Mouse (Mus musculus): Measurements from ENCODE around the gene Prex1.

Prex1 gene

DNA sequence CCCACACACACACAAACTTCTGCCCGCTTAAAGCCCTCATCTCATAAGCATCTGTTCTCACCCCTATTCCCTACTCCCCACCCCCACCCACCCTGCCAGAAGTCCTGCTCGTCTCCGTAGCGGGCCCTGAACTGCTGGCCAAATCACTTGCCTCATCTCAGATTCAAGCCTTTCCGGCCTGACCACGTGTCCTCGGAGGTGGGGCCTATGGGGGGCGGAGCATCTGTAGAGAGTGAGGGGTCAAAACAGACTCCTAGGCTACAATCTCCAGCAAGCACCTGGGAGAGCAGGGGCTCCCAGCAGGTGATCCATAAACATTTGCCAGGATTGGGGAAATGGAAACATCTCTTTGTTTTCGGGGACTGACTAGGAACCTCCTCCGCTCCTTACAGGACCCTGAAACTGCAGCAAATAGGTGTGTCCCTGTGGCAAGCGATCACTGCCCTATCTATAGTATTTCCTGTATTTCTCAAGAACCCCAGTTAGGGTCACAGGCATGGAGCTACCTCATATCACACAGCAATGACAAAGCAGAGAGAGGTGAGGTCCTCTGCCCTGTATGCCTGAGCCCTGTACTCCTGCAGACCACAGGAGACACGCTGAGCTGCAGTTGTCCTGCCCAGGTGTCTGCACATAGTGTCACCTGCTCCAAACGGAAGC is 29.6 kb downstream of the Prex1 start:
- no peak for DNase-seq

DNA sequence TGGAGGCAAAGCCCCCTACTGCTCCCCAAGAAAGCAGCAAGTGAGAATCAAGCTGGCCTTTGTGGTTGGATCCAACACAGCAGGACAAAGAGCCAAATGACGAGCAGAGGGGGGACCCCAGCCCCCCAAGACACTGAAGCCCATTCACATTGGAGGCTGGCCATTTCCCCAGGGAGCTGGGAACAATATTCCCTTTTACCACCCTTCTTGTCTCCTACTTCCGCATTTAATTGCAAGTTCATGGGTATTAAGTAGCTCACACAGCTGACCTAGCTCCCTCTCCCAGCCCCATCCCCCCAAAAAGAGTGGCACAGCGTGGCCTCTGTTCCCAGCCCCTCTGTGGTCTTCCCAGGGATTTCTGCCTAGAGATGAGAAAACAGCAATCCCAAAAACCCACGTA is 30.8 kb downstream of the Prex1 start:
- no peak for DNase-seq

DNA sequence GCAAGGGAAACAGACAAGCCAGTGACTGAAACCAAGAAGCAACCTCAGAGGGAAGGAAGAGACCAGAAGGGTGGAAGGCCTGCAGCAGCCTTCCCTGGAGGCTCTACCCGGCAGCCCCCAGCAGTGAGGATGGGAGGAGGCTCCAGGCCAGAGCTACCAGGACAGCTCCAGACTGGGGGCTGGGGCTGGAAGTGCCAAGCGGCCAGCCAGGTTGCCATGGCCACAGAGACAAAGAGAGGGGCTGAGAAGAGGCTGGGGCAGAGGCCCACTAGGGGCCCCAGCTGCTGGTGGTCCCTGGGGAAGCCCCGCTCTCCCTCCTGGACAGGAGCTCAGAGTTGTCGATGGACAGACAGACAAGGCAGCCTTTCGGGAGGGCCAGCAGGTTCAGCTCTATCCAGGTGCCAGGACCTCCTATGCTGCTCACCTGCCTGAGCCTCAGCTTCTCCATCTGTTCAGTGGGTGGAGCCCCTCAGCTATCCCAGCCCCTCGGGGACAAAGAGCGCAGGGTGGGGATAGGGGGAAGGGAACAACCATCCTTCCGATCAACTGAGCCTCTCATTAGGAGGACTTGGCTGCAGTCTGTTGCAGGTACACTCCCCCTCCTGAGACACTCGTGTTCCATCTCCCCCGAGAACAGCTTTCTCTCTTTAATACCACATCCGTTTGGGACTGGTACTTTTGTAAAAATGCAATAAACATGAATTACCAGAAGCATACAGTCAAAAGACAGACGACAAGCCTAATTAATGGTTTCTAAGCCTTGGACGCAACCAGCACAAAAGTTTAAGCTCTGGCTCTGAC is 34.5 kb downstream of the Prex1 start:
- no peak for DNase-seq

DNA sequence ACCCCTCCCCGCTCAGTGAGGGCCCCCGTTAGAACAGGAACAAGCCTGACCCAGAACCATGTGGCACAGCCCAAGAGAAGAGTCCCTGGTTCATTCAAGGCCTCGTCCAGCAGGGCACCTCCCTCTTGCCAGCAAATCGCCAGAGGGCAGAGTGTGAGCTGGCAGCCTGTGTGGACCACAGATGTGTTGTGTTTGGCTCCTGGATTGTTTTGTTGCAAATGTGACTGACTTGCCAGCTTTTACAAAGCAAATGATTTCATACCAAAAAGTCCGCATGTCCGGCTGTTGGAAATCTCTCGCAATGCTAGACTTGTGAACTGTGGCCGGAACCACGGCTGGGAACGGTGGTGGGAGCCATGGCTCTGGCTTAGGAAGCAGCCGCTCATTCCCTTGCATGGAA is 36.7 kb downstream of the Prex1 start:
- no peak for DNase-seq

DNA sequence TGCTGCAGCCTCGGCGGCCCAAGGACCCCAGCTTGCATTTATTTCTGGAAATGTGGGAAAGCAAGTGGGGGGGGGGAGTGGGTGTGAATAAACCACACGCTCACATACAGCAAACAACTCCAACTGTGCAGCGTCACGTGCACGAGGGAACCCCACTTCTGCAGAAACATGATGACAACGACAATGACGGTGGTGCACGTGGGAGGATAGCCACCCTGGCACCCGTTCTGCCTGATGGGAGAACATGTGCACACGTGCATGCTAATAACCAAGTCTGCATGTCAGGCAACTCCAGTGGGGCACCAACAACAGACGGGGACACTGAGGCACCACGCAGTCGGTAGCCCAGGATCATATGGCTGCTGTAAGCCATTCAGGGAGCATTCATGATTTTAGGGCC is 37.1 kb downstream of the Prex1 start:
- no peak for DNase-seq

DNA sequence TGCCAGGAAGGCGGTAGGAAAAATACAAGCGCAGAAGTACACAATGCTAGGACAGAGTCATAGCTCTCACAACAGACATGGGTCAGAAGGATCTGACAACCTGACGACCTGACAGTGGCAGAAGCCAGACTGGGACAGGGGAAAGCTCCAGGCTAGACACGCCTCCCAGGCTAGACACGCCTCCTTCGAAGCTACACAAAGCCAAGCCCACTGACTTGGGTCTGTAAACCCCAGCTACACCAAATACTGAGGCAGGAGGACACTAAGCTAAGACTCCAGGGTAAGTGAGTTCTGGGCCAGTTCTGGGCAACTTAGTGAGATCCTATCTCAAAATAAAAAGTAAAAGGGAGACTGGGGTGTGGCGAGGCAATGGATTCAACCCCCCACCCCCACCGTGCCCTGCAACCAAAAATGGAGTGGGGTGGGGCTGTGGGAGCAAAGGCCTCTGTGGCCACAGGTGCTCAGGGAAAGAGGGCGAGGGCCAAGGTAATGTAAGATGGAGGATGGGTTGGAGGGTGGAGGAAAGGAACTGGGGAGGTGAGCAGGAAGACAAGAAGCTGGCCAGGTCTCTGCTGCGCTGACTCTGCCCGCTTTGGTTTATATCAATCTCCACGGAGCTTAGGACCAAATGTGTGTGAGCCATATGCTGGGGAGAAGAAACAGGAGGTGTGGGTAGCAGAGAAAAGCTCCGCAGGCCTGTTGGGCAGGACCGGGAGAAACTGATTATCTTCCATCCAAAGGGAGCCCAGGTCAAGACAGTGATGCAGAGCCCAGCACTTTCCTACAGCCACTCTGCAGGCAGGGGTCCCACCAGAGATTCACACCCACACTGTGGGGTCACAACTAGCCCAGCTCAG is 37.8 kb downstream of the Prex1 start:
- DNase-seq, result no peak

DNA sequence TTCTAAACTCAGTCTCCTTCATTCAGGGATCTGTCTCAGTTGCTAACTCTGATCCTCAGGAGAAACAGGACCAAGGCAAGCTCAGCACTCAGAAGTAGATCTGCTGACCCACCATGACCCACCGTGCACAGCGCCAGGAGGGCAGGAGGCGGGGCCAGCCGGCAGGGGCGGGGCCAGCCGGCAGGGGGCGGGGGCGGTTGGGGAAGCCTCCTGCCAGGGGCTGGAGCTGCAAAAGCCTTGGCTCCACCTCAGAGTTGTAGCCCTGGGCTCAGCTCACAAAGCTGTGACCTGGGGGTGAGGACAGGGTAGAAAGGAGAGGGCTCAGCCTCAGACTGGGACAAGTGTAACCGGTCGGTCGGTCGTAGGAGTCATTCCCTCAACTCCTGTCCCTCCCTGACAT is 38.9 kb downstream of the Prex1 start:
- no peak for DNase-seq

DNA sequence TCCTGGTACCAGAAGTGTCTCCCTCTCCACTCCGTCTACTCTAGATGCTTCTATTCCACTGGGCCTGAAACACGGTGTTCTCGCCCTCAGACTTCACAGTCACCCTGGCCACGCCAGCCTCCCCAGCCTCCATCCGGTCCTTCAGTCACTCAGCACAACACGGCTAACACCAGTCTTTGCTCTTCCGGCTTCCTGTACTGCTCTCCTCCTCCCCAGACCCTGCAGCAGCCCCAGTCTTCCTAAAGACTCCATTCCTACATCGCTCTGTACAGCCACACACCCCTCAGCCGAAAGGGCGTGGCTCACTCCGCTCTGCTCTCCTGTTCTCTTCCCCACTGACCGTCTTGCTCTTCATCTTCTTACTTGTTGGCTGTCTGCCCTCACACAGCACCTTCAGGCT is 39.7 kb downstream of the Prex1 start:
- DNase-seq, result no peak

DNA sequence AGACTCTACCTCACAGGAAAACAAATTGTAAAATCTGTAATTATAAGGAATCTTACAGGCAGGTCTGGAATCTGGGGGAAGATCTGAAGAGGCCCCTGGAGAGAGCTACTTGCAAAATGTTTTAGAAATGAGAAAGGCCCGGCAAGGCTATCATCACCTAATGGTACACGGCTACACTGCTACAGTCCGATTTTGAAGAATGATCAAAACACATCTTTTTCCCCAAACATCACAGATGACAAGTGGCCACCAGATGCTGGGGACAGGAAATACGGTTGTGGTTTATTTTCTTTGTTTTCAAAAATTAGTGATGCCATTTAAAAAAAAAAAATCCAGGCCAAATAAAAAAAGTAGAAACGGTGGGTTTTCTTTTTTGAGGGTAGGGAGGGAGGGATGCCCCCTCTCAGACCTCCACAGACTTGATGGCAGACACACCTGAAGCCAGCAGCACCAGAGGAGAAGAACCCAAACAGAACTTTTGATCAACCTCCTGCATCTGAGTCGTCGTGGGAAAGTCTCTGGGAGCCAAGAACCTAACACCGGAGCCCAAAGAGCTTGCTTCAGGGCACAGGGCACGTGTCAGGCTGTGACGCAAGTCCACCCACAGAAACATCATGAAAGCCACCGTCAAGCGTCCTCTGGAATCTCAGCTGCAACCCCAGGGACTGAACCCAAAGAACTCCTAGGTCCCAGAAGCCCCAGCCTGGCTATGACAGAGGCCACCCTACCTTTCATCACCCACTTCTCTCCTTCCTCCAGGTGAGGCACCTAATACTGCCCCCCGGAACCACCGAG is 41.3 kb downstream of the Prex1 start:
- DNase-seq, result no peak

DNA sequence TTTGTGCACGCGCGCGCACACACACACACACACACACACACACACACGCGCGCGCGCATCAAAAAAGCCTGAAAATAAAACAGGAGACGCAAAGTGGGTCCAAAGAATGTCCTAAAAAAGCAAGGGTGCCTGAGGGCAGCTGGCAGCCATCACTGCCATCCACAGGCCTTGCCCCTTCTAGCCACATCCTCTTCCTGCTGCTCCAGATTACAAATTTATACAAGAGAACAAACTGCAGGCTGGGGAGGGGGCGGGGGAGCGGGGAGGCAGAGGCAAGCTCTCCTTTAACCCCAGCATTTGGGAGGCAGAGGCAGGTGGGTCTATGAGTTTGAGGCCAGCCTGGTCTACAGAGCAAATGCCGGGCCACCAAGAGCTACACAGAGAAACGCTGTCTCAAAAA is 42.0 kb downstream of the Prex1 start:
- no peak for DNase-seq

DNA sequence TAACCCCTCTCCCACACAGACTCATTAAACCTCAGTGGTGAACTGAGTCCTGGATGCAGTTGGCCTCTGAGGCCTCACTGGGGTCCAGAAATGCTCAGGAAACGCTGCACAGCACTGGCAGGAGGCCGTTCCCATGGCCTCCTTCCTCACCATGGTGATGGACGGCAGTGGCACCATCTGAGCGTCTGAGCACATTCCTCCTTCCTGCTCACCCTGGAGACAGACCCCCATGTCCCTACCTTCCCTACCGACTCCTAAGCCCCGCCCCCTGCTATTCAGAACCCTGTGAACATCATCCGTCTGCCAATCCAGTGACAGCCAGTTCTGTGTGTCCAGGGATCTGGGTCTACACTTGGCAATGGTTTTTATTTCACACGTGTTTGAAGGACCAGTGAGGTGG is 42.6 kb downstream of the Prex1 start:
- no peak for DNase-seq

DNA sequence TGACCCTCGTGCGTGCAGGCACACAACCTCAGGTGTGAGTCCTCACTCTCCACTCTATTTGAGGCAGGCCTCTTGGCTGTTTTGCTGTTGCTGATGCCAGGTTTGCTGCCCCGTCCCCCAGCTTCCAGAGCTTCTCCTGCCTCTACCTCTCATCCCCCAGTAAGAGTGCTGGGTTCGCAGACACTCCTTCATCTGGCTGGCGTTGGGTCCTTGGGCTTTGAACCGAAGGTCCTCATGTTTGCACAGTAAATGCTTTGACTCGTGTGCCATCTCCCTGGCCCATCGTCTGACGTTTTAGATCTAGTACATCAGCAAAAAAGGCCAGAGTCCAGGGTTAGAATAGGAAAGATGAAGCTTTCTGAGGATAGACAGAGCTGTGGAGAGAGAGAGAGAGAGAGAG is 43.7 kb downstream of the Prex1 start:
- no peak for DNase-seq

DNA sequence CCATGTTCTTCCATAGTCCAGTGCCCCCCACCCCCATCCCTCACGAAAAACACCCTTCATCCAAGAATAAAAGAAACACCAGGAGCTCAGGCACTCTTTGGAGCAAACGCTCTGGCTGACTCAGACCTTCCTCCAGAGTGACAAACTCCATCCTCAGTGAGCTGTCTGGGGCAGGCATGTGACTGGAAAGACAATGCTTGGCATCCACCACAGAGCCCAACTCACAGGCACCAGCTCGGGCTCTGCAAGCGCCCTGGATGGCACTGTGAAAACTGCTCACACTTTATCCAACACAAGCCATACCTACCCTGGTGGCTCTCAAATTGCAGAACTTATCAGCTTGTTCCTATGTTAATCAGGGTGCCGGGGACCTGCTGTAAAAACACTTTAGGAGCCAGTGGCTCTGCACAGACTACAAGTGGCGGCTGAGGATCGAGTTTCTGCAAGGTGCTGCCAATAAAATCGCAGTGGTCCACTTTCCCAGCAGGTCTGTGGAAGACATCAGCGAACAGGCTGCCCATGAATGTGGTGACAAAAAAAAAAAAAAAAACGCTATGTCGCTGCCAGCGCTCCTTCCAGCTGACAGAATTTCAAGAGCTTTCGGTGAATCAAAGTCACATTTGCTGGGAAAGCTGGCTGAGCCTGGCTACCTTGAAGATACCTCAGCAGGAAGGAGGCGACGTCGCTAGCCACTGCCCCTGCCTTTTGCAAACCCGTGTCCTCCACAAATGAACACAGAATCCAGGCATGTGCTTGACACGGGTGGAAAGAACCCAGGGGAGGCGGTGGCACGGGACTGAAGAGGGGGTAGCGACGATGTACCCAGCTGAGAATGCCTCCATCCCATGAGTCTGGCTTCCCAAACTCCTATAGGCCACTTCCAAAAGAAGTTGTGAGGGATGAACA is 45.6 kb downstream of the Prex1 start:
- DNase-seq, result no peak

DNA sequence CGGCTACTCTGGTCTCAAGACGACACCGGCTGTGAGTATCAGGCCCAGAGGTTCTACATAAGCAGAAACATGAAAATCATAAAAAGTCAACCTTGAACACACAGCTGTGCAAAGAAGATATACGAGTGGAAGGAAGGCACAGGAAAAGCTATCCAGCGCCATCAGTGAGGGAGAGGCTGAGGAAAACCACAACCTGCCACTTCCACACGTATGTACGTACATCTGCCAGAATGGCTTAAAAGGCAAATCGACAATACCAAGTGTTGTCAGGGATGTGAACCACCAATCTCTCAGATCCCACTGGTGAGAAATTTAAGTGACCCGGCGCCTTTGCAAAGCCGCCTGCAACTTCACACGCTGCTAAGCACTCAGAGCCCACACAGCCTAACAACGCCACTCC is 47.5 kb downstream of the Prex1 start:
- DNase-seq, result no peak

DNA sequence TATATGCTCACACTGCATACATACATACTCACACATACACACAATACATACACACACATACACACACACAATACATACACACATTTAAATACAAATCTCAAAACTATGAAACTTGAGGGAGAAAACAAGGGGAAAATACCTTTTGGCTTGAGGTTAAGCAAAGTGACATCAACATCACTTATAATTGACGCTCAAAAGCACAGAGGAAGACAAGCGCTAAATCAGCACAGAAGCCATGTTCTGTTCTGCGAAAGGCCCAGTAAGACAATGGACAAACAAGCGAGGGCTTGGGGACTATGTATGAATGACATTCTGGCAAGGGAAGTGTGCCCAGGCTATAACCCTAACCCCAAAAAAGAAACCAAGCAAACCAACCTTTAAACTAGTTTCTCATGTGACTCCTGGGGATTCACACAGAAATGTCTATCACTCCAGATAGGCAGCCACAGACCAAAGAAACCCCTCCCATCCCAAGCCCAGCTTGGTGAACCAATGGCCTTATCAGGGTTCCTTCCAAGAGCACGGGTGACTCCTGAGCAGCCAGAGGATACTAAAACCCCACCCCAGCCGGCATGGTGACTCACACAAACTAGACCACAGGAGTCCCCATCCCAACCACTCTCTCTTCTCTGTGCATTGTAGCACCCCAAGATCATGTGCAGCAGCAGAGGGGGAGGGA is 48.2 kb downstream of the Prex1 start:
- no peak for DNase-seq

DNA sequence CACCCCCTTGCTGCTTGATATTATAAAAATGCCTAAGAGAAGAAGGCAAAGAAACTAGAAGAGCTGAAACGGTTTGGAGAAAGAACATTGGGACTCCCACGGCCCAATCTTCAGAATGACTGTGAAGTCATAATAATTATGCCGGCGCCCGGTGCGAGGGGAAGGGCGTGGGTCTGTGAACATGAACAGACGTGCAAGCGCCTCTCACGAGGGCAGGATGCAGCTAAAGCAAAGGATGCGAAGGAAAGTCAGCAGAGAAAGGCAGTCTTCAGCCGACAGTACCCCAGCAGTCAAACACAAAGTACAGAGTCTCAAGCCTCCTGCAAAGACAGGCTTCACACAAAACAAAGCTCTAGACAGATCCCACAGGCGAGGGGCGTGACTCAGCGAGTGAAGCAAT is 49.1 kb downstream of the Prex1 start:
- no peak for DNase-seq

DNA sequence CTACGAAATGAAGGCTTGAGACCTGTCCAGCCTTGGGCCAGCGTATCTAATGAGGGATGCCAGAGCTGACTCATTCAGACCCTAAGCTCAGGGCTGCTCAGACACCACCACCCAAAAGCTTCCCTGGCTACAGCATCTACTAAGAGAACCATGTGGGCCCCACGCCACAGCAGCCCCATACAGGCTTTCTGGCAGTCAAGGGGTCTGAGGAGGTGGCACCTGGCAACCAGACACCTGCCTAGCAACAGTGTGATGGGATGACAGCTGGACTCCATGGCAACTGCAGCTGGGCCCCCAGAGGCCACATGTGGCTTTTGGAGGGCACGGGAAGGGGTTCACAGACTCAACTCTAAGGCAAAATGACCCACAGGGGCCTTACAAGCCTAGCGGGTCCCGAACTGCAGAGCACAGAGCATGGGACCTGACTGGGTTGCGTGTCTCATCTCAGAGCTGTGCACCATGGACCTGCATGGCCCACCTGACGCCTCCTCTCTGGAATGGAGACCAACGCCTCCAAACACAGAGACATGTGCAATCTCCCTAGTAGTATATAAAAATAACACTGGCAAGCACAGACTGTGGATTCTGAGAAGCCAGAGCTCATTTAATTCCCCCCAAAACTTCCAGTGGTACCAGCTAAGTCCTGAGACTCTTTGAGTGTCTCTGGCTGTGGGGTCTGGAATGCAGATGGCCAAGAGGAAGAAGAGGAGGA is 50.2 kb downstream of the Prex1 start:
- DNase-seq, result no peak

DNA sequence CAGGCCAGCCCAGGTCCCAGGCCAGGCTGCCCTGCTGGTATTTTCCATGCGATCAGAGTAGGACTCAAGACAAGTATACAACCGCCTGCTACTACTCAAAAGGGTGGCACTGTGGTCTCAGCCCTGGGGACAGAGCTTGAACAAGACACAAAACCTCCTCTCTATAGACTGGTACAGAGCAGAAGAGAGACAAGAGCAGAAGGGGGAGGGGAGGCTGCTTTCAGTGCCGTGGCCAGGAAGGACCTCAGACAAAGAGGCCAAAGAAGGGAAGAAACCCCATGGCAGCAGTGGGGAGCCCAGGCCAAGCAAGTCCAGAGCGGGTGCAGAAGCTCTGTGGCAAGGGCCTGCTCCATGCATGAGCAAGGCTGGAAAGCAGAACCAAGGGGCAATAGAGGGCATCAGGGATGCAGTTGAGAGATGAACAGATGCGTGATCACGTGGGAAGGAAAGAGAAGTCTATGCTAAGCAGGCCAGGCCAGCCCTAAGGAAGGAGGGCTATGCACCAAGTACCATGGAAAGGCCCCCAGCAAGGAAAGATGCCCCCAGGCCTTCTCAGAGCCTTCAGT is 51.0 kb downstream of the Prex1 start:
- no peak for DNase-seq

DNA sequence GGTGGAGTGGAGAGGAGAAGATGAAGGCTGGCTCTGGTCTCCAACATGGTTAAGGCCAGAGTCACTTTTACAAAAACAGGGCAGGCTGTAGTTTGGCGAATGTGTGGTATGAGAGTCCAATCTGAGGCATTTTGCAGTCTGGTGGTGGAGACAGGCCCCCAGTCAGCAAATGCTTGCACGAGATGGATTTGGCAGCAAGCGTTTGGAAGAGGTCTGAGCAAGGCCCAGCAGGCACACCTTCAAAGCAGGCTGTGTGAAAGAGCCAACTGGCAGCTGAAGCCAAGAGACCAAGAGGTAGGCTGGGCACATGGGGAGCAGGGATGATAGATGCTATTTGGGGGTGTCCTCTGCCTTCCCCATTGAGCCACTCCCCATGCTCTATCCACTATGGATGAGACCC is 51.7 kb downstream of the Prex1 start:
- peak; percentile 43 for DNase-seq

DNA sequence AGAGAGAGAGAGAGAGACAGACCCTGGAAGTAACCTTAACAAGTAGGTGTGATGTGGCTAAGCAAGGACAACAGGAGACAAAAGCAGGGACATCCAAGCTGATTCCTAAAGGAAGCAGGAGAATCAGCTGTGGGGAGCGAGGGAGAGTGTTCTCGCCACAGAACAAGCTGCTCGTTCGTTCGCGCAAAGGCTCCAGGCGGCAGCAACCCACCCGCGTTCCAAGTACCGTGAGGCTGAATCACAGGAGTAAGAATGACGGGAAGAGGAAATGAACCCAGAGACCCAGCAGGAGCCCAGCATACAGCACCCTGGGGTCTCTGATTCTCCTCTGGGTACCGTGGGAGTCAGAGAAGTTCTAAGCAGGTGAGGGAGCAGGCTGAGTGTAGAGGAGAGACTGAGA is 52.1 kb downstream of the Prex1 start:
- DNase-seq, result no peak

Data from cerebellum, adult 11 months (tissue).